Mouse (Mus musculus): ENCODE results near the gene S100a6. TPM values are rescaled to one million over a fixed set of nuclear protein-coding genes. Genes with fewer than 3 reads are reported as not detected.

Gene S100a6
- polyA plus RNA-seq (2012; ENCODE audit: low replicate concordance) = 3.1 and 4.6 TPM in 2 replicates

GRCm38 (mm10) chr3:90612728-90613291 is at the start of gene S100a6:
S100a6 (plus strand) TSS chr3:90612882.

GRCm38 (mm10) chr3:90589947-90590346 is 22.7 kb upstream of the S100a6 start, which contains the start of gene S100a2:
S100a2 (plus strand) TSS chr3:90590247.

GRCm38 (mm10) chr3:90601486-90602110 is 11.1 kb upstream of the S100a6 start, which contains the start of gene Gm42674:
Gm42674 (plus strand) TSS chr3:90601904.

GRCm38 (mm10) chr3:90603623-90604022 is 9.1 kb upstream of the S100a6 start, which contains the start of gene S100a4:
S100a4 (plus strand) TSS chr3:90603771.

GRCm38 (mm10) chr3:90608223-90608622 is 4.5 kb upstream of the S100a6 start, which contains the start of gene S100a5:
S100a5 (plus strand) TSS chr3:90608523.

GRCm38 (mm10) chr3:90653717-90654116 is 41.0 kb downstream of the S100a6 start, which contains the start of gene S100a7a:
S100a7a (plus strand) TSS chr3:90654017.

GRCm38 (mm10) chr3:90668846-90669245 is 56.2 kb downstream of the S100a6 start, which contains the start of gene S100a8:
S100a8 (plus strand) TSS chr3:90668978.

Other genes starting within 250 kb of the S100a6 start
- gene Slc27a3, start 222.9 kb upstream of the S100a6 start, polyA plus RNA-seq (2012; ENCODE audit: low replicate concordance) = 2.4 and 2.9 TPM in 2 replicates
- gene Ints3, start 179.3 kb upstream of the S100a6 start, polyA plus RNA-seq (2012; ENCODE audit: low replicate concordance) = 28.3 and 56.0 TPM in 2 replicates
- gene Npr1, start 147.0 kb upstream of the S100a6 start, polyA plus RNA-seq (2012; ENCODE audit: low replicate concordance) = 0.89 and 5.8 TPM in 2 replicates
- gene Ilf2, start 136.8 kb upstream of the S100a6 start, polyA plus RNA-seq (2012; ENCODE audit: low replicate concordance) = 8.3 and 17.4 TPM in 2 replicates
- 1.9 and 2.3 TPM in 2 replicates for gene Snapin, start 121.8 kb upstream of the S100a6 start, polyA plus RNA-seq (2012; ENCODE audit: low replicate concordance)
- 77.5 and 97.8 TPM in 2 replicates for gene Chtop, start 103.4 kb upstream of the S100a6 start, polyA plus RNA-seq (2012; ENCODE audit: low replicate concordance)
- 4.6 and 6.4 TPM in 2 replicates for gene S100a1, start 98.5 kb upstream of the S100a6 start, polyA plus RNA-seq (2012; ENCODE audit: low replicate concordance)
- 1.4 and 4.0 TPM in 2 replicates for gene S100a13, start 98.4 kb upstream of the S100a6 start, polyA plus RNA-seq (2012; ENCODE audit: low replicate concordance)
- not detected in 2 replicates for gene S100a14, start 86.0 kb upstream of the S100a6 start, polyA plus RNA-seq (2012; ENCODE audit: low replicate concordance)
- gene S100a16, start 75.6 kb upstream of the S100a6 start, polyA plus RNA-seq (2012; ENCODE audit: low replicate concordance) = 1.6 and 3.6 TPM in 2 replicates
- not detected in 2 replicates for gene S100a3, start 52.3 kb upstream of the S100a6 start, polyA plus RNA-seq (2012; ENCODE audit: low replicate concordance)
- gene S100a2, start 22.6 kb upstream of the S100a6 start, polyA plus RNA-seq (2012; ENCODE audit: low replicate concordance) = not detected in 2 replicates
- gene Gm42674, start 11.0 kb upstream of the S100a6 start, polyA plus RNA-seq (2012; ENCODE audit: low replicate concordance) = not detected in 2 replicates
- gene S100a4, start 9.1 kb upstream of the S100a6 start, polyA plus RNA-seq (2012; ENCODE audit: low replicate concordance) = 0.43 TPM in 1 of 2 replicates, not detected in the other
- not detected in 2 replicates for gene S100a5, start 4.4 kb upstream of the S100a6 start, polyA plus RNA-seq (2012; ENCODE audit: low replicate concordance)
- gene S100a7a, start 41.1 kb downstream of the S100a6 start, polyA plus RNA-seq (2012; ENCODE audit: low replicate concordance) = not detected in 2 replicates
- 0.75 and 4.8 TPM in 2 replicates for gene S100a8, start 56.1 kb downstream of the S100a6 start, polyA plus RNA-seq (2012; ENCODE audit: low replicate concordance)
- gene S100a9, start 82.8 kb downstream of the S100a6 start, polyA plus RNA-seq (2012; ENCODE audit: low replicate concordance) = 4.4 and 10.4 TPM in 2 replicates
- gene Pglyrp4, start 114.0 kb downstream of the S100a6 start, polyA plus RNA-seq (2012; ENCODE audit: low replicate concordance) = not detected in 2 replicates
- not detected in 2 replicates for gene Gm5849, start 165.0 kb downstream of the S100a6 start, polyA plus RNA-seq (2012; ENCODE audit: low replicate concordance)

All from leukemia stem cell, adult 10-12 weeks (primary cell).